Mouse (Mus musculus) 3134 (cell line): ENCODE measurements at regions not wholly inside any gene's neighbourhood (a gene's known extent, or its start where the extent isn't known, plus 50 kb on each side); places are given as distances from the start of the nearest gene placed in this dataset.
A peak's percentile ranks its signal among the peaks of the same experiment; 100 is the strongest.

Source experiments
- DNase-seq: peaks from one replicate; pipeline ENCODE4 v3.0.0-alpha.2; 2011; ENCODE audit warnings: low spot score; ENCODE audit not compliant: insufficient read length; ENCODE audit errors: extremely low read depth

DNA sequence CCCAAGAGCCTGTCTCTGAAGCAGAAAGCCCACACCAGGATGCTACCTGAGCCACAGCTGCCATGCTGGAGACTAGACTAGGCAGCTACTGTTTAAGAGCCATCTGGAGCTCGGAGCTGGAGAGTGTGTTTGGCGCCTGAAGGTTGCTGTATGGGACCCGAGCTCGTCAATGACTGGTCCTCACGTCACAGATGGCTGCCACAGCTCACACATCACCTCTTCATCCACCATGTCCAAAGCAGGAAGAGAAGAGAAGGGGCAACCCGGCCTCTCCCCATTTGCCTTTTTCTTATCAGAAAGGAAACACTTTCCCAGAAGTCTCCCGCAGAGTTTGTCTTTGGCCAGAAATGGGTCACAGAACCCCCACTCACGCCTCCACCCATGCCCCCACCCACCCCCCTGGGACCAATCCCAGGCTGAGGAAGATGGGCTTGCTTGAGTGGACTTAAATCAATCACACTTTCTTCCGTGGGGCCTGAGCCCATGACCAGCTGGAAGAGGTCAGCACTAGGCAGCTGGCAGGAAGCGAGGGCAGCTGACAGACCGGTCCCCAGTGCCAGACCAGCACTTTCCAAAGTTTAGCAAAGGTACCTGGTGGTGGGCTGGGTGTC is 53.5 kb upstream of the Ptpn1 start:
- DNase-seq = no peak

DNA sequence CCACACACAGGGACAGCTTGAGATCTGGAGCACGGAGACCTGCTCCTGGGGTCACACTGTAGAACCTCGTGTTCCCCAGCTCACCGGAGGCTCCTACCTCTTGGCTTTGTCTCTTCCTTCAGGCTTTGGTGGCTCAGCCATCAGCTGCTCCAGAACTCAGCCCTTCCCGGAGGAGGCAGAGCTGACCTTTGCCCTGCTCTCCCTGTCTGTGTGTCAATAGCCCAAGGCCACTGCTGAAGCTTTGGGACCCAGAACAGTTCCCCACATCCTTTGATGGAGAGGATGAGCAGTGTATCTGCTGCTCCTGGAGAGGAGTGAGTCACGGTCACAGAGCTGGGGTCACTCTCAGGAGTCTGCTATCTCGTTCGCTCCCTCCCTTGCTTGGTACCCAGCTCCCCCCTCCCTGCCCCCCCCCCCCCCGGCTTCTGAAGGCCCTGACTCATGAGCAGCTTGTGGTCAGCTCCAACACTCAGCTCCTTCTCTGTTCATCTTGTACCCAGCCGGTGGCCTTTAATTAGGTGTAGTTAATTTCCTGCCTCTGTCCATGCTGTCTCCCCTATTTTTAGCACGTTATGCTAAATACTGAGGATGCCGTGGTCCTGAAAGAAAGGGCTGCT is 54.5 kb upstream of the Ptpn1 start:
- peak; percentile 67 for DNase-seq

DNA sequence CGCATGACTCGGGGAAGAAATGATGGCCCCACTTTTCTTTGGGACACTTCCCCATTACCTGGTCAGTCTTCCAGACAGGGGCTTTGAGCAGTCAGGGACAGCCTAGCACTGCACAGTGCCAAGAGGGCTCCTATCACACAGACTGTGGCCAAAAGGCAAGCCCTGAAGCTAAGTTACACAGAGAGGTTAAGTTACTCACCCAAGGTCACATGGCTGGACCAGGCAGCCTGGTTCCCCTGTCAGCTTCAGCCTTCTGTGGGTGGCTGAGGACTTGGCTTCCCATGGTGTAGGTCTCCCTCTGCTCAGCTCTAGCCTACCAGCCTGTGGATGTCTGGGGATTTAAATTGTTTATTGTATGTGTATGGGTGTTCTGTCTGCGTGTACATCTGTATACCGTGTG is 59.4 kb upstream of the Ptpn1 start:
- DNase-seq = no peak

DNA sequence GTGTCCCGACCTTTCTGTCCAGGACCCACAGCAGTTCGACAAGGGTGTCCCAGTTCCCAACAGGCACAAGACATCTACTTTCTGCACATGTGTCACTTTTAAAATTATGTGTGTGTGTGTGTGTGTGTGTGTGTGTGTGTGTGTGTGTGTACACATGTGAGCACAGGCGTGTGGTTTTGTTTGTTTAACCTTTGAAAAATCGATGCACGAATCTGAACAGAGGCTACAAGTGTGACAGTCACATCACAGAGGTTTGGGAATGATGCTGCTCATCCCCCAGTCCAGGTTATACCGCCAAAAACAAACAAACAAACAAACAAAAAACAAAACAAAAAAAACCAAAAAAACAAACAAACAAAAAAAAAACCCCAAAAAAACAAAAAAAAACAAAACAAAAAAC is 61.7 kb upstream of the Ptpn1 start:
- DNase-seq = no peak

DNA sequence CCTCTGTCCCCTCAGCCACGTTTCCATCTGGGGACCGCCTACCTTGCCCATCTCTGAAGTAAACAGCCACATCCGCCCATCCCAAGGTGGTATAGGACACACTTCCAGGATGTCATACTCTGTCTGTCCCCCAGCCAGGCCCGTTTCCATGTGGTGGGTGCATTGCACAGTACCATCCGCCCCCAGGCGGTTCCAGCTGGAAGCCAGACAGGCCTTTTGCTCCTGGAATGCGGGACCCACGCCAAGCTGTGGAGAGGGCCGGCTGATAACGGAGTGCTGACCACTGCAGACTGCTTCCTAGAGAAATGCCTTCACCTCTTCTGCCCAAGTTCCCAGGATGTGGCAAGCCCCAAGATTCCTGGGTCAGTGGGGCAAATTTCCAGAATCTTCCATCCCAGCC is 65.1 kb upstream of the Ptpn1 start:
- peak; percentile 89 for DNase-seq

DNA sequence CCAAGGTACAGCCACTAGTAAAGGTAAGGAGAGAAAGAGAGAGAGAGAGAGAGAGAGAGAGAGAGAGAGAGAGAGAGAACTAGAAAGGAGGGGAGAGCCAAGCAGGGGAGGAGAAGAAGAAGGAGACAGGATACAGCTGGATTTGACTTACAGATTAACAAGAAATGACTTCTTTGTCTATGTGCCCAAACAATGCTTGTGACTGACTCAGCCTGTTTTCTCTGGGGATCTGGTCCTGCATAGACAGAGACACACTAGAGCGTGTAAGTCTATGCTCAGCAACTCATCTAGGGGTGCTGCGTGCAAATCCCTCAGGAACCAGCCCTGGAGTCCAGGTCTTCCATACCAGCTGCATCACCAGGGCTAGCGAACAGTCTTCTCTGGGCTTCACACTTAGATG is 66.3 kb upstream of the Ptpn1 start:
- no peak for DNase-seq

DNA sequence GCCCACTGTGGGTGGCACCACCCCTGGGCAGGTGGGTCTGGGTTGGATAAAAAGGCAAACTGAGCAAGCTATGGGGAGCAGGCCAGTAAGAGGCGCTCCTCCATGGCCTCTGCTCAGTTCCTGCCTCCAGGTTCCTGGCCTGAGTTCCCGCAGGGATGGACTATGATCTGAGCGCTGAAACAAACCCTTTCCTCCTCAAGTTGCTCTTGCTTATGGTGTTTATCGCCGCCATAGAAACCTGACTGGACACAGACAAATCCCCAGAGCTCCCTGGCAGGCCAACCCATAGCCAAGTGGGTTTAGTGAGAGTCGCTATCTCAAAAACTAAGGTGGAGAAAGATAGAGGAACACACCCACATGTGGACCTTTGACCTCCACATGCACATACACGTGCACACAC is 67.2 kb upstream of the Ptpn1 start:
- no peak for DNase-seq

DNA sequence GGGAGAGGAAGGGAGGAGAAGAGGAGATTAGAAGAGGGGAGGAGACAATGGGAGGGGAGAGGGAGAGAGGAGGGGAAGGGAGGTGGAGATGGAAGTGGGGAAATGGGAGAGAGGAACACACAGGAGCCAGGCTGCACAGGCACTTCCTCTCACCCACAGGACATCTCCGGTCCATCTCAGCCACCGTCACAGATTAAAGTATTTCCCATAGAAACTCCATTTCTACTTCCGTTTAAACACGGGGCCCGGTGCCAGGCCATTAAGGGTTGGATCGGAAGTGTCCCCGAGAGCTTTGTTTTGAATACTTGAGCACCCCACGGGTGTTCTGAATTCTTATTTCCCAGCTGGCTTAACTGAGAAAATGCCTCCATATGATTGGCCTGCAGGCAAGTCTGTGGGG is 67.6 kb upstream of the Ptpn1 start:
- DNase-seq = no peak

DNA sequence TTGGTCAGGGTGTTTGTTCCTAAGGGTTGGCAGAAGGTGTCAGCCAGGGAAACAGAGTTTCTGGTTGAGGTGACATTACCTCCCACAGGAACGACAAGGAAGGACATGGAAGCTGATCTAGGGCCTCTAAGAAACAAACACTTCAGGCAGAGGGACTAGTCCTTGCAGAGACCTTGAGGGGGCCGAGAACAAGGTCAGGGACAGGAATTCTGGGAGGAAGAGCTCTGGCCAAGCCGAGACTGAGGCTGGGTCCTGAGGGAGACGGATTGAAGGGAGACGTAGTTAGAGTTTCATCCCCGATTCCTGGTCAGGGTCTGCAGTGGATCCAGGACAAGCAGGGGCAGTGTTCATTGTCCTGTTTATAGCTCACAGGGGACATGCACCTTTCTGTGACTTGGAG is 68.2 kb upstream of the Ptpn1 start:
- DNase-seq = no peak

DNA sequence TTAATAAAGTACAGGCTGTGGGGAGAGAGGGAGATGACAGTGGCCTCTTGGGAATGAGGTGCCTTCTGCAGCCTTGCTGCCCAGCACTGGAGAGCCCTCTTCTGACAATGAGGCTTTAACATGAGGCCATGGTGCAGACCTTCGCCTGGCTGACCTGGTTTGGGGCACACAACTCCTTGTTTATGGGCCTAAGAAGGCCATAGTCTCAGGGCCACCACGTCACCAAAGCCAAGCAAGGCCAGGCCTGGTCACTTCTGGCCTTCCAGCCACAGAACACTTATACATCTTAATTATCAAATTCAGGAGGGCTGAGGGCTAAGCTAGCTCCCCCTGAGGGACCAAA is 70.7 kb upstream of the Ptpn1 start:
- no peak for DNase-seq

DNA sequence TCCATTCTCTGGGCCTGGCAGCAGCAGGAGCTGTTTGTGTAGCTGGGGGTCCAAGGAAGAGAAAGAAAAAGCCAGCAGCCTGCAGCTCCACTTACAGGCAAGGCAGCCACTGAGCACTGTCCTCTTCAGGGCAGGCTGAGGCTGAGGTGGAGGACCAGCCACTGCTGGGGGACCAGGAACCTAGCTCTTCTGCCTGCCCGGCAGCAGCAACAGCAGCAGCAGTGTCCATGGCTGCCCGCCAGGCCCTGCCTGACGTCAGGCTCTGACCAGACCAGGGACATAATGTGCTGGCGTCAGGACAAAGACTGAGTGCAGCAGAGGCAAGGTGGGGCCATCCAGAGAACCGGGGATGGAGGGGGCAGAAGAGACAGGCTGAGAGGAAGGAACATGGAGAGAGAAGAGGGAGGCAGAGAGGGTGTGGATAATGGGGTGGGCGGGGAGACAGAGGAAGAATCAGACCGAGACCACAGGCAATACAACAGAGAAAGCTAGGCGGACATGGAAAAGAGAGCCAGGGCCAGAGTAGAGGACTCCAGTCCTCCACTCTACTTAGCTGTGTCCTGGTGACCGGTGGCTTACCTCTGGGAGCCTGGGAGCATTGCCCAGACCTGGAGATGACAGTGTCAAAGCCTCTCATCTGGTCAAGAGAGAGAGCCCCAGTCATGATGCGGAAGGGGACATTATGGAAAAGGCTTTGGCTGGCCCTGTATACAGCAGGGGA is 71.2 kb upstream of the Ptpn1 start:
- DNase-seq = peak; percentile 82

DNA sequence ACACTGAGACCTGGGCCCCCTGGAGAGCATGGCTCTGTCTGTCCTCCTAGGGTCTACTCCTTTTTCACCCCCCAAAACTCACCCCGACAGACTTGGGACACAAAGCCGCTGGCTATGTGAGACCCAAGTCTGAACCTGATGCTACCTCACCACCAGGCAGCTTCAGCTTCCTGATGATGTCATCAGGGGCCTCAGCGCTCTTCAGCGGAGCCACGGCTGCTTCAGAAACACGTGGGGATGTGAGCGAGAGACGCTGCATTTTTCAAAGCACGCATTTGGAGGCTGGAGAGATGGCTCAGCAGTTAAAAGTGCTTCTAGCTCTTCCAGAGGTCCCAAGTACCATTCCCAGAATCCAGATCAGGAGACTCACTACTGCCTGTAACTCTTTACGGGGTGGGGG is 72.3 kb upstream of the Ptpn1 start:
- no peak for DNase-seq

DNA sequence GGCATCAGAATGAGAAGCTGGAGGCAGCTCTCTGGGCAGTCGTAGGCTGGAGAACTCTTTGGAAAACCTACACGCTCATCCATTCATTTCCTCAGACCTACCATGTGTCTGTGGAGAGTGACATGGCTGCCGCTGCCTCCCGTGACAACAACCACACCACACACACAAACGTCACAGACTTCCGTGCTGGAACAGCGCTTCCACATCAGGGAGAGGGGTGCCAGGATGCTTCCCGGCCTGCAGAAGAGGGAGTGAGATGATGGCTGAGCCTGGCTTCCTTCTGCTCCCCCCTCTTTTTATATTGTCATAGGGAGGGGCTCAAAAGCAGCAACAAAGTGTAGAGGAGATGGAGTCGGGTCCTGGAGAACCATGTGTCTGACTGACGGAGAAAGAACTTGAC is 73.5 kb upstream of the Ptpn1 start:
- DNase-seq = no peak

DNA sequence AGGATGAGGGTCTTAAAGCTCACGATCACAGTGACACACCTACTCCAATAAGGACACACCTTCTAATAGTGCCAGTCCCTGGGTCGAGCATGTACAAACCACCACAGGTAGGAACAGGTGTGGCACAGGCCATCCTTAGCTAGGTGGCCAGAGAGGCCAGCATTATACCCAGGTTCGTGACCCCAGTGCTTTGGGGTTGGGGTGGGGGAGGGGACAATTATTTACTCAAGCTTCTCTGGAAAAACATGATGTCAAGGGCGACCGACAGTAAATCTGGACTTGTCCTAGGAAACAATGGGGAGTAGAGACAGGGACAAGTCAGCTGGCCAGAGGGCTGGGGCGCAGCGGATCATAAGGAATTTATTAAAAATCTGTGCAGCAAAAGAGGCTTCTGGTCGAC is 73.9 kb upstream of the Ptpn1 start:
- DNase-seq = no peak

DNA sequence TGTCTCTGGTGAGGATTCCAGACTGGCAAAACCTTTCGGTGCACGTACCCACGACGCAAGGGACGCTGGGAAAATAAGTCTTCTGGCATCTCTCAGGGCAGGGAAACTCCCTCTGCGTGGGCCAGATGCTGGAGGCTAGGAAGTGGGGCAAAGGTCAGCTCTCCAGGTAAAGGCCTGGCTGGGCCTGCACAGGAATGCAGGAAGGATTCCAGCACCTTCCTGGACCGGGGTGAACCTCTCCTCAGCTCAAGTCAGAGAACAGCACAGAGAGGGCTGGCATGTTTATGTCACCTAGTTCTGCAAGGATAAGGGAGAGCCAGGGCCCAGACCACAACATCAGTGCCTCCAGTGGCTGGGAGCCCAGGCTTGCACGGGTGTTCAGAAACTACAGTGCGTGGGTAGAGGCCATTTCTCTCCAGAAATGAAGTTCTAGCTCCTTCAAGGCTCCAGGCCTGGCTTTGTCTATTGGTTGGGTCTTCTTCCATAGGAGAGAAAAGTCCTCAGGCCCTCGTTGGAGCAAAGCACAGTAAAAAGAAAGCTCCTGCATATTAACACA is 74.9 kb upstream of the Ptpn1 start:
- DNase-seq = no peak

DNA sequence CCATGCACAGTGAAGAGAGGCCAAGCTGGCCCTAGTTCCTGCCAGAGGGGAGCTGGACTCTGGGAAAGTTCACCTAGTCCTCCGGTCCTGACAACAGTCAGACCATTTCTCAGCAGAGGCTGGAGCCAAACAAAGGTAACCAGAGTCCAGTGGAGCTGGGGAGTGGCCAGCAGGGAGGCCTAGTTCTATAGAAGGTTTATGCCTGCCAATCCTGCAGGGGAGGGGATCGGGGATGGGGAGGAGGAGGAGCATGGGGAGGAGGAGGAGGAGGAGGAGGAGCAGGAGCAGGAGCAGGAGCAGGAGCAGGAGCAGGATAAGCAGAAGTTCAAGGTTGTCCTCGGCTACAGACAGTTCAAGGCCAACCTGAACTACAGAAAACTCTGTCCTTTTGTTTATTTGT is 75.8 kb upstream of the Ptpn1 start:
- no peak for DNase-seq

DNA sequence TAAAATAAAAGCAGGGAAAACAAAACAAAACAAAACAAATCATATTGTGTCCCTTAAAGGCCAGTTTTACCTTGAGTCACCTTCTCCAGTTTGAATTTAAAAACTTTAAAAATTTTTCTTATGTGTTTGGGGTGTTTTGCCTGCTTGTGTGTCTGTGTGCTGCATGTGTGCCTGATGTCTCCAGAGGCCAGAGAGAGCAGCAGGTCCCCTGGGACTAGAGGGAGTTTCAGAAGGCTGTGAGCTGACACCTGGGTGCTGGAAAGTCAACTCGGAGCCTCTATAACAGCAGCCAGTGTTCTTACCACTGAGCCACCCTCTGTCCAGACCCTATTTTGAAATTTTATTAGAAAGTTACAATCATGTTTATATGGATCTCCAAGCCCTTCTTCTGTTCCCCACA is 77.8 kb upstream of the Ptpn1 start:
- DNase-seq = no peak

DNA sequence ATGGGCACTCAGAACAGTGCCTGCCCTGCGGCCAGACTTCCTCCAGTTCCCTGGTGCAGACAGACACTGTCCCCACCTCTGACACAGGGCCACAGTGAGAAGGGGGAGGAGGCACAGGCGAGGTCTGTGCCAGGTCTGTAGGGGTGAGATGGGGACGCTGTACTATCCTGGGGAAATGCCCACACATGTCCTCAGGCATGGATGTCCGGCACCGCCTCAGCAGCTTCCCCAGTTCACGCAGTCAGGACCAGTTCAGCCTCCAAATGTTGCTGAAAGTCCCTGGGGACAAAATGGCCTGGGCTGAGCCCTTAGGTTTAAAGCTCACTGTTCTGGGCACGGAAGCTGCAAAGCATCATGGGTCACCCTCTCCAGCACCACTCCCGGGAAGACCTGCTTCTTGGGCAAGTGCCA is 78.4 kb upstream of the Ptpn1 start:
- DNase-seq = peak; percentile 71

DNA sequence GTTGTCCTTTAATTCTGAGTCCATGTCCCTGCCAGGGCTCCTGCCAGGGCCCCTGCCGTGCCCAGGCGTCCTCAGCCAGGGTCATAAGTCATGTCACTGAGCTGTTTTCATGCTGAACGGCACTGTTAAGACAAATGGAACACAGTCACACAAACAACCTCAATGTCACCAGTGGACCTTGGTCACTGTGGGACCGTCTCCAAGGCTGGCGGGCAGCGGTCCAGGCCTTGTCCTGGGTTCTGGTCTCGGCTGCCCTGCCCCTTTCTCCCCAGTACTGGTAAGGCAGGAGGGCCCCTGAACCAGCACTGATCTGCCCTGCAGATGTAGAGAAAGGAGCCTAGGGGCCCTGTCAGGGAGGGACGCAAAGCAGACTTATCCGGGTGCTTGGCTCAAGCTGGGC is 79.3 kb upstream of the Ptpn1 start:
- no peak for DNase-seq

DNA sequence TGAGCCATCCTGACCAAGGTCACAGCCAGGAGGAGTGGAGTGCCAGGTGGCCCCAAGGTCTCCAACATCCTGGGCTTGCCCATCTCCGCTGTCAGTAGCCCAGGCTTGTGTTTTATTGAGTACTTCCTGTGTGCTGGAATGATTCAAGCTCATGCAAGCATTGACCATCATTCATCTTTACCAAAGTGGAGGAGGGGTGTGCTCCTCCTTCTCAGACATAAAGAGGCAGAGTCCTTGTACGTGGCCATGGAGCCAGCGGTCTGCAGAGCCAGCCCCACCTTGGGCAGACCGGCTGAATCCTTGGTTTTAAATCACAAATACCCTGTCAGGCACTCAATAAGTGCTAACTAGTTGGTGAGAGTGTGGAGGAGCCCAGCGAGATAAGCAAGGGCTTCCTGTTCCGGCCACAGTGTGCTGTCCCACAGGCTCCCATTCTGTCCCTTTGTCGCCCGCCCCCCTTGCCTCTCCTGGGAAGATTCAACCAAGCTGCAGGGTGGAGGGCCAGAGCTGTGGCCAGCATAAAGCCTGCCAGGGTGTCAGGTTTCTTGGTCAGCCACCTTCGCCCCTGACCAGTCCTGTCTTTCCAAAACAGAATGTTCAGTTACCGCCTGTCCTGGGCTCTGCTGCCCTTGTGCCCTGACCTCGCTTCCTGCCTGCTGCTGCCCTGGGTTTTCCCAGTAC is 80.5 kb upstream of the Ptpn1 start:
- peak; percentile 63 for DNase-seq

DNA sequence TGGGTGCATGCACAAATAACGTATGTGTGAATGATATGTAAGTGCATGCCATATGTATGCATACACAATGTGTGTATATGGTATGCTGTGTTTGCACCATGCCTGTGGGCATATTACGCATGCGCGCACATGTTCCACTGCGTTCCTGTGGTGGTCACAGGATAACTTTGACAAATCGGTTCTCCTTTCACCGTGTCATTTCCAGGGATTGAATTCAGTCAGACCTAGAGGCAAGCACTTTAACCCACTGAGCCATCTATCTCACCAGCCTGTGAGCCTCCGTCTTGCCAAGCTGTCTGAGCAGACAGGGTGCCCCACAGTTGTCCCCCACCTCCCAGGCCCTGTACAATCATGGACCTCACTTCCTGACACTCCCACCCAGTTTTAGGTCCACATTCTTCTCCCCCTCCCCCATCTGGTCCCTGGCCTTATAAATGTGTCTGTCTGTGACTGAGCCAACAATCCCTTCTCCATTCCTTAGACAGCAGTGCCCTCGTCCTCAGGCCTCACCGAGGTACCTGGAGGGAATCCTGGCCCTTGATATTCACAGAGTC is 81.8 kb upstream of the Ptpn1 start:
- DNase-seq = no peak
